Mouse (Mus musculus) urinary bladder, postnatal 25 days (tissue): ENCODE measurements around the gene Tcl1b4.
"Not testable (repeated sequence)": the region's sequence is repeated elsewhere in the genome, so short reads cannot be mapped to it uniquely, and the experiment has no call there.

Experiments
- DNase-seq: peaks from one replicate; pipeline ENCODE4 v3.0.0; 2022; ENCODE audit warnings: low spot score

The Tcl1b4 gene

DNA sequence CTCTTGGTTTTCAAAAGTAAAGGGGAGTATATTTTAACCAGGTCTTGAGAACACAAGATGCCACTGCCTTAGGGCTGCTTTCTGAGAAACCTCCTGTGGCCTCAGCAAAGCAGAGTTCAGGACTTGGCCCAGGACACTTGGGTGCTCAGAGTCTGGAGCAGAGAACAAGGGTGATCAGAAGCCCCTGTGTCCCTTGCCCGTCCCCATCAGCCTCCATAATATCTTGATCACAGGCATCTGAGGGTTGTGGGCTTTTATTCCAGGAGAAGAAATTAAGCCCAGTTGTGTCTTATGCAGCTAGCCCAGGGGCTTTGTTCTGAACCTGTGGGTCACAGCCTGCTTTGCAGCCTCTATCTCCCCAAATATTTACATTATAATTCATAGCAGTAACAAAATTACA is at the start of gene Tcl1b4:
Tcl1b4 (plus strand) TSS at position 301 of the 400 bp plus-strand sequence.
- not testable (repeated sequence) for DNase-seq

DNA sequence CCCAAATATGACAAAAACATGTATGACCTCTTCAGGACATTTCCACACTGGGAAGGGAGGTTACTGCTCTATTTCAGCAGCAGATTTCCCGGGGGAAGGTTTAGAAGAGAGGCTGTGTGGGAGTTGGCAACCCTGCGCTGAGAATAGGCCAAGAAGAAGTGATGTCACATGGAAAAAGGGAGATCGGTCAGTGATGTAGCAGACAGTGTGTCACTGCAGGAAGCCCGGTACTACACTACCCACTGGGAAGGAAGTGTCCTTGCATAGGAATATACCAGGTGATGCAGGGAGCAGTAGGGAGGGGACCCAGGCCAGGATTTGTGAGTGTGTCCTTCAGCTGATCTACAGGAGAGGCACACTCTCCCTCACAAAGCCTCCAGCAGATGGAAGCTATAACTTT is 46.5 kb upstream of the Tcl1b4 start:
- DNase-seq, result not testable (repeated sequence)

DNA sequence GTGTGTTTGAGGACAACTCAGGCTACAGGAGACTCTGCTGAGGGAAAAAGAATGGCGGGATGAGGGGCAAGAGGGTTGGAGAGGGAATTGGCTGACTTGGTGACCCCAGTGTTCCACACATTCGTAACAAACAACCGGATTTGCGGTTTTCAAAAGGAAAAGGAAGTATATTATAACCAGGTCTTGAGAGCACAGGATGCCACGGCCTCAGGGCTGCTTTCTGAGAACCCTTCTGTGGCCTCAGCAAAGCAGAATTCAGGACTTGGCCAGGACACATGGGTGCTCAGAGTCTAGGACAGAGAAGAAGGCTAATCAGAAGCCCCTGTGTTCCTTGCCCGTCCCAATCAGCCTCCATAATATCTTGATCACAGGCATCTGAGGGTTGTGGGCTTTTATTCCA is 42.9 kb upstream of the Tcl1b4 start:
- no peak for DNase-seq

DNA sequence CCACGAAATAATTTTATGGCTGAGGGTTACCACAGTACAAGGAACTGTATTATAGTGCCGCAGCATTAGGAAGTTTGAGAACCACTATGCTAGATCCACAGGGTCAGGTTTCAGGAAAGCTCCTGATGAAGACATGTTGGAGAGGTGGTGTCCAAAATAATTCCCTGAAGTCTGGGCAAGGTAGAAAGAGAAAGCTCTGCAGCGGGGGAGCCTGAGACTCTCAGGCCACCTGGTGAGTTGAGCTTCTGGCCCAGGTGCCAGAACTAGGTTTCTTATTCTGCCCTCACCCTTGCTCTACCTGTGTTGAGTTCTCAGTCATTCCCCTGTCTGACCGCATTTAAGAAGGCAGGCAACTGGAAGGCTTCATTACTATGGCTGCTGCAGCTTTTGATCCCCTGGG is 42.4 kb upstream of the Tcl1b4 start, which contains the start of gene Tcl1b1:
Tcl1b1 (plus strand) TSS at position 301 of the 400 bp plus-strand sequence.
- no peak for DNase-seq

DNA sequence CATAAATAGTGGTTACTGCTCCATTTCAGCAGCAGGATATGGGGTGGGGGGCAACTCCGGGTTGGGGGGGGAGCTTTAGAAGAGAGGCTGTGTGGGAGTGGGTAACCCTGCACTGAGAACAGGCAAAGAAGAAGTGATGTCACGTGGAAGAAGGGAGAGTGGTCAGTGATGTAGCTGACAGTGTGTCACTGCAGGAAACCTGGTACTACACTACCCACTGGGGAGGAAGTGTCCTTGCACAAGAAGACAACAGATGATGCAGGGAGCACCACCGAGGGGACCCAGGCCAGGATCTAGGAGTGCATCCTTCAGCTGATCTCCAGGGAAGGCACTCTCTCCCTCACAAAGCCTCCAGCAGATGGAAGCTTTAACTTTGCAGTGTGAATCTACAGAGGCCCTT is 35.0 kb upstream of the Tcl1b4 start:
- DNase-seq, result no peak

DNA sequence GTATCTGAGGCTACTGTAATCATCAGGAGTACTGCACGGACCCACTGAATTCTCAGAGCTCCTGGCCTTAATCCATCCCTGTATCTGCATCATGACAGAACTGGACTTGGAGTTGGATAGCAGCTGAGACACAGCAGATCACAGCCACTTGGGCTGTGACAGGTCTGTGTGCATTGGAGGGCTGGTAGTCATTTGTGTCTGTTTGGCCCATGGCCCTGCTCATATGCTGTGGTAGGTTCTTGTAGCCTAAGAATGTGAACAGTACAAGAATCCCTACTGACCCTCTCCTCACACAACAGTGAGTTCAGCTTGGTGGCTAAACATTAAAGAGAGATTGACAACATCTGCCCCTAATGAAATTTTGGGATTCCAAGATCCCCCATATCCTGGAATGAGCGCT is 28.4 kb upstream of the Tcl1b4 start:
- no peak for DNase-seq

DNA sequence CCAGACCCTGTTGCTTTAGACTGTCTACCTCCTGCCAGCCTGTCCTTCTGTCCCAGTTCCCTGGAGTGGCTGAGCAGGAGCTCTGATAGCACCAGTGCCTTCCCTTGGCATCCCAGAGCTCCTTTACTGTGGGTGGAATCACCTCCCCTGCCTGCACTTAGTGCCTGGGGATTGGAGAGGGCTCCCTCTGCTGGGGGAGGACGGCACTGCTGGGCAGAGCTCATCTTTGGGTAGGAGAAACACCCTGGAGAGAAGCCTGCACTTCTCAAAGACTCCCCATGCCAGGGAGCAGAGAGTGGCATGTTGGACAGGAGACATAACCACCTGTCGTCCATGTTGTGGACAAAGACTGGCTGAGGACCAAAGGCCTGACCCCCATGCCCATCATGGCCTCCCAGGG is 27.4 kb upstream of the Tcl1b4 start:
- DNase-seq, result peak; percentile 51

DNA sequence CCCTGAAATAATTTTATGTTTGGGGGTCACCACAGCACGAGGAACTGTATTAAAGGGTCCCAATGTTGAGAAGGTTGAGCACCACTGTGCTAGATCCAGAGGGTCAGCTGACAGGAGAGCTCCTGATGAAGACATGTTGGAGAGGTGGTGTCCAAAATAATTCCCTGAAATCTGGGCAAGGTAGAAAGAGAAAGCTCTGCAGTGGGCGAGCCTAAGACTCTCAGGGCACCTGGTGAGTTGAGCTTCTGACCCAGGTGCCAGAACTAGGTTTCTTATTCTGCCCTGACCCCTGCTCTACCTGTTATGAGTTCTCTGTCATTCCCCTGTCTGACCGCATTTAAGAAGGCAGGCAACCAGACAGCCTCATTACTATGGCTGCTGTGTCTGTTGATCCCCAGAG is 25.7 kb upstream of the Tcl1b4 start, which contains the start of gene Tcl1b5:
Tcl1b5 (plus strand) TSS at position 301 of the 400 bp plus-strand sequence.
- DNase-seq, result not testable (repeated sequence)

DNA sequence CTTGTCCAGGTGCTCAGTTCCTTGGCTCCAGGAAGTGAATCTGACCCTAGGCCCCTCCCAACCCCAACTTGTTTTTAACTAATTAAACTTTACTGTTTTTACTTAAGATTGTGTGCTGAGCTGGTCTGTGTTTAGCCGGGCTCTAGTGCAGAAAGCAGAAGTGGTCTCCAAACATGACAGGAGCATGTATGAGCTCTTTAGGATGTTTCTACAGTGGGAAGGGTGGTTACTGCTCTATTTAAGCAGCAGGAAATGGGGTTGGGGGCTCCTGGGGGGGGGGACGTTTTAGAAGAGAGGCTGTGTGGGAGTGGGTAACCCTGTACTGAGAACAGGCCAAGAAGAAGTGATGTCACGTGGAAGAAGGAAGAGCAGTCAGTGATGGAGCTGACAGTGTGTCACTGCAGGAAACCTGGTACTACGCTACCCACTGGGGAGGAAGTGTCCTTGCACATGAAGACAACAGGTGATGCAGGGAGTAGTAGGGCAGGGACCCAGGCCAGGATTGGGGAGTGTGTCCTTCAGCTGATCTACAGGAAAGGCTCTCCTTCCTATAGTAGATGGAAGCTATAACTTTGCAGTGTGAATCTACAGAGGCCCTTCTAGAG is 20.6 kb upstream of the Tcl1b4 start:
- DNase-seq, result not testable (repeated sequence)

DNA sequence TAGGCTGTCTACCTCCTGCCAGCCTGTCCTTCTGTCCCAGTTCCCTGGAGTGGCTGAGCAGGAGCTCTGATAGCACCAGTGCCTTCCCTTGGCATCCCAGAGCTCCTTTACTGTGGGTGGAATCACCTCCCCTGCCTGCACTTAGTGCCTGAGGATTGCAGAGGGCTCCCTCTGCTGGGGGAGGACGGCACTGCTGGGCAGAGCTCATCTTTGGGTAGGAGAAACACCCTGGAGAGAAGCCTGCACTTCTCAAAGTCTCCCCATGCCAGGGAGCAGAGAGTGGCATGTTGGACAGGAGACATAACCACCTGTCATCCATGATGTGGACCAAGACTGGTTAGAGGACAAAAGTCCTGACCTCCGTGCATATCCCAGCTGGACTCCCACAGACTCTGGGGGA is 12.8 kb upstream of the Tcl1b4 start:
- DNase-seq, result not testable (repeated sequence)

DNA sequence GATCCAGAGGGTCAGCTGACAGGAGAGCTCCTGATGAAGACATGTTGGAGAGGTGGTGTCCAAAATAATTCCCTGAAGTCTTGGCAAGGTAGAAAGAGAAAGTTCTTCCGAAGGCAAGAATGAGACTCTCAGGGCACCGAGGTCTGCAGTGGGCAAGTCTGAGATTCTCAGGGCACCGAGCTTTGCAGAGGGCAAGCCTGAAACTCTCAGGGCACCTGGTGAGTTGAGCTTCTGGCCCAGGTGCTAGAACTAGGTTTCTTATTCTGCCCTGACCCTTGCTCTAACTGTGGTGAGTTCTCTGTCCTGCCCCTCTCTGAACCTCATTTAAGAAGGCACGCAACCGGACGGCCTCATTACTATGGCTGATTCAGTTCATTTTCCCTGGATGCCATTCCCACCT is 11.0 kb upstream of the Tcl1b4 start, which contains the start of gene Tcl1b3:
Tcl1b3 (plus strand) TSS at position 301 of the 400 bp plus-strand sequence.
- not testable (repeated sequence) for DNase-seq

DNA sequence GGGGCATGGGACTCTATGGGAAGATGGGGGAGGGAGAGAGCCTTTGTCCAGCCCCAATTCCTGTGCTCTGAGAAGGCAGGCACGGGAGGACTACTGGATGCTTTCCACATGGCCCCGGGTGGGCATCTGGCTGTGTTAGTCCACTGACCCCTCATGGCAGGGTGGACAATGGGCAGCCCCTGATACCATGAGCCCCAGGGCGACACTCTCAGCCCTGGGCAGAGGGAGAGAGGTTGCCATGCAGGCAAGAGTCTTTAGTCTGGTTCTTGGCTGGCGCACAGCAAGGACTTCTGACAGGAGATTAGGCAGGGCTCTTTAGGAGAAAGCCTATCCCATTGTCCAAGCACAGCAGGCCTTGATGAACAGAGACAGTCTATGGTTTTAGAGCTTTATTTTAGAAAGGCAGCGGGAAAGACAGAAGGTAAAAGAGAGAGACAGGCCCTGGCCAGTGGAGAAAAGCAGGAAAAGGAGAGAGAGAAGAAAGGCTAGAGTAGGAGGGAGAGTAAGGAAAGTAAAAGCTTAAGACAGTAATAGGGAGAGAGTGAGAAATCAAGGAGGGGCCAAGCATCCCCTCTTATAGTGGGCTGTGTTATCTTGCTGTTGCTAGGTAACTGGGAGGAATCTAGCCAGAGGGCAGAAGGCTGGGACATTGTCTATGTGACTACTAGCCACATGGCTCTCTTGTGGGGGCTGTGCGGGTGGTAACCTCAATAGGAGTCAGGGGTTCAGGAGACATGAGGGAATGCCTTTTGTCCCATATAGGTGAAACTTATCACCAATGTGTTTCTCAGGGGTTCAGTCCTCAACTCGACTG is 1.9 kb upstream of the Tcl1b4 start:
- not testable (repeated sequence) for DNase-seq

DNA sequence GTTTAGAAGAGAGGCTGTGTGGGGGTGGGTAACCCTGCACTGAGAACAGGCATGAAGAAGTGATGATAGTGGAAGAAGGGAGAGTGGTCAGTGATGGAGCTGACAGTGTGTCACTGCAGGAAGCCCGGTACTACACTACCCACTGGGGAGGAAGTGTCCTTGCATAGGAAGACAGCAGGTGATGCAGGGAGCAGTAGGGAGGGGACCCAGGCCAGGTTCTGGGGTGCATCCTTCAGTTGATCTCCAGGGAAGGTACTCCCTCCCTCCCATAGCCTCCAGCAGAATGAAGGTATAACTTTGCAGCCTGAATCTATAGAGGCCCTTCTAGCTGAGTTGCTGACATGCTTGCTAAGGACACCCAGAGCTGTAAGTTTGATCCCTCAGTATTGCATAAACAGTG is 5.3 kb downstream of the Tcl1b4 start:
- DNase-seq, result no peak

DNA sequence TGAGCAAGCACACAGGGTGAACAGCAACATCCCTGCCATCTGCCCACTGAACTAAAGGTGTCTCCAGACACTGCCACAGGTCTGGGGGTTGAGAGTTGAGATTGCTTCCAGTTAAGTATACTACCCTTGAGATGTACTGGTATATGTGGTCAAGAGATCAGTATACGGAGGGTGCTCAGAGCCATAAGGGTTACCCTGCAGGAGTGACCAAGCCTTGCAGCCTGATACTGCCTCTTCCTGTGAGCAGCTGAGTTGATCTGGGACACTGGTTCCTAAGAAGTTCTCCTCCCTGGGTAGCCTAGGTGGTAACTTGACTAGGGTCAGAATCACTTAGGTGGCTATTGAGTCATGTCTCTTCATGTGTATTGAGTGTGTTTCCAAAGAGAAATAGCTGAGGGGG is 6.7 kb downstream of the Tcl1b4 start:
- no peak for DNase-seq

DNA sequence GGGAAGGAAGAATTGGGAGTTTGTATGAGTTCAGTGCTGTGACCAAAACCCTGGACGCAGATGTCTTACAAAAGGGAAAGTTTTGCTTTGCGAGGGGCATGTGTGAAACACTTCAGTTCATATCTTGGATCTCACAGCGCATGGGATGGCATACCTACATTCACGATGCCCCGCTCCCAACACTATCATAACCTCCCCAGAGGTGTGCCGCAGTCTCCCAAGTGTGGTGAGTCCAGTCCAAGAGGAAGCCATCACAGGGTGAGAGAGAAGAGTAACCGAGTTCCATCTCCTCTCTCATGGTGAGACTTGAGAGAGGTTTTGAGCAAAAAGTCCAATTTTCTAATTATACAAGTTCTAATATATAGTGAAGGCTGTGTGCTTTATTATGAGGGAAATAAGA is 7.5 kb downstream of the Tcl1b4 start:
- no peak for DNase-seq

DNA sequence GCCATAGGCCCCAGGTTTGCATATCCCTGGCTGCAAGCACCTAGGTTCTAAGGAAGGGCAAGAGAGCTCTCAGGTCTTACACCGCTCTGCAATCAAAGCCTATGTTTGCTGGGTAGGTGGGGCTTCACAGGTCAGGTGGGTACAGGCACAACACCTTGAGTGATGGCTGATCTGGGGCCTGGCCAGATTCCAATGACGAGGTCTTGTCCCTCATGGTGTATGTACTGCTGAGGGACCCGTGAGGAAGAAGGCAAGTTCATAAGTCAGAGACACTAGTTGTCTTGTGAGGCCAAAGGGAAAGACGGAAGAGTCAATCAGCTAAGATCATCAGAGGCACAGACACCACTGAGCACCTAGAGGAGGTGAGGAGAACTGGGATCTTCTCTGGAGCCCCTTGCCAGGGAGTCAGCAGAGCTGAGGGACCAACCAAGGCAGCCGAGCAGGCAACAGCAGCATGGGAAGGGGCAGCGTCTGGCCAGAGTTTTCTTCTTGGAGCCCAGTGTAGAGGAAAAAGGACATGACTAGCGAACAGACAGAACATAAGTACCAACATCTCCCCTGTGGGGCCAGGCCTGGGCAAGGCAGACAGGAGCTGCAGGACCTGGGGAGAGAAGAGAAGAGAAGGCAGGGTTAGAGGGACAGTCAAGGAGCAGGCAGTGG is 15.5 kb downstream of the Tcl1b4 start:
- DNase-seq, result no peak

DNA sequence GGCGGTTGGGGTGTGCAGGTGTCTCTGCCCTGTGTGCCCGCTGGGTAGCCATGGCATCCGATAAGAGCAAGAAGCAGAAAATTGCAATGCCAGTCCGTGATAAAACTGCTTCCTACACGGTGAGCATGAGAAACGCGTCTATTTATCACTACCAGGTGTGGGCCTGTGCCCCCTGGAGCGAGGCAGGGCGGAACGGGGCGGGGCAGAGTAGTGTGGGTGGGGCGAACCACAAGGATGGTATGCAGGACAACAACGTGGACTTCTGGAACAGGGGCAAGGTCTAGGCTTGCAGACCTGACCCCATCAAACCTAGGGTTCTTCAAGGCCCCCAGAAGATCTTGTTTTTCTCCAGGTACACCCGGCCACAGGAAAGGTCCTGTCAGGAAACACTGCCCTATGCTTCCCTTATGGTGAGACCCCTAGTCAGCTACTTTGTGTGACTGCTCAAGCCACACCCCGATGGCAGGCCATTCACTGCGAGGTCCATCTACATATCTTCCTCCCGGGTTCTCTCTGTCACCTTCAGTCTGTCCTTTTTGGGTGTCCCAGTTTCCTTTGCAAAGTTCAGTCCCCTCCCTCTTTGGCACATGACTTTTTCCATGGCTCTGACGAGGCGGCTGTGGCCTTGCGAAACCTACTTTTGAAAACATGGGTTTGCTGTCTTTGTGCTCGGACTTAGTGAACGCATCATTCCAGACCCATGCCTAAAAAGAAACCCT is 21.0 kb downstream of the Tcl1b4 start, which contains the start of gene Tcl1:
Tcl1 (minus strand) TSS at position 193 of the 719 bp plus-strand sequence.
- DNase-seq, result no peak

DNA sequence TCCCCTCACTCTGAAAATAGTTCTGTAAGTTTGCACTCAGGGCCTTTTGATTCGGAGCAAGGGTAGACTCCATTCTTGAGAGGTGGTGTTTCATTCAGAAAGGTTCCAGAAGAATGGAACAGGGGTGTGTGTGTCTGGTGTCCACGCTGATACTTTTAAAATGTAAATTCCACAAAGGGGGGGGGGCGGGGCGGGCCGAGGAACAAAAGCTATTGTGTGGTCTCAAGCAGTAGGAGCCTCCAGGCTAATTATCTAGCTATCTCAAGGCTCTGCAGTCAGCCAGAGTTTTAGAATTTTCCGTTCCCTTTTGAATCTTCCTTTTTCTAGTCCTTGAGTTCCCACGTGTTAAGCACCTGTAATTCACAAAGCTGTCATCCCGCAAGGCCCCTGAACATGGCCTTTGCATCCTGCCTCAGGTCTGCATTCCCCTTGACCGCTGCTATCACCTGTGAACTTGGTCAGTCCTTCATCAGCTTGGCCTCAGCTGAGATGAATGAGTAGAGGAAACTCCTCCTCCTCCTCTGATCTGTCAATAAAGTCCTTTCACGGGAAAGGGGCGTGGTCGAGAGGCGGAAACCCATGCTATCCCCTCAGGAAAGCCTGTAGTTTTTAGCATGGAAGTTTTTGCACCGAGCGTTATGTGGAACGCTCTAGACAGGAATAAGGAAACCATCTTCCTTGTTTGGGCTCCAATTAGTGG is 23.0 kb downstream of the Tcl1b4 start:
- DNase-seq, result no peak

DNA sequence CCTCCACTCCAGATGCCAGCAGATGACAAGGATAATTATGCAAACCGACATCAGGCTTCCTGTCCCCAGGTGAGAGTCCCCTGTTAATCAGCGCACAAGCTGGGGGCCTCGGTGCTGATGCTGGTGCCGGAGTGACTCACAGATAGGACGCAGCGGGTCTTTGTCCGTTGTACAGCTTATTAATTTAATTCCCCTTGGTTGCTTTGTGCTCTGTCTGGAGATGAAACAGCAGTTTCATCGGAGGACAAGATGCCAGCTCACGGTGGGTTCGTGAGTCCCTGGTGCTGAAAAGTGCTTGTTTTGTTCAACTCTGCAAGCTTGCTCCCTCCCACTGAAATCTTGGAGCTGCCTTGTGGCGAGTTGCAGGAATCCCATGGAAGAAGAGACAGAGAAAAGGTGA is 32.6 kb downstream of the Tcl1b4 start:
- no peak for DNase-seq

DNA sequence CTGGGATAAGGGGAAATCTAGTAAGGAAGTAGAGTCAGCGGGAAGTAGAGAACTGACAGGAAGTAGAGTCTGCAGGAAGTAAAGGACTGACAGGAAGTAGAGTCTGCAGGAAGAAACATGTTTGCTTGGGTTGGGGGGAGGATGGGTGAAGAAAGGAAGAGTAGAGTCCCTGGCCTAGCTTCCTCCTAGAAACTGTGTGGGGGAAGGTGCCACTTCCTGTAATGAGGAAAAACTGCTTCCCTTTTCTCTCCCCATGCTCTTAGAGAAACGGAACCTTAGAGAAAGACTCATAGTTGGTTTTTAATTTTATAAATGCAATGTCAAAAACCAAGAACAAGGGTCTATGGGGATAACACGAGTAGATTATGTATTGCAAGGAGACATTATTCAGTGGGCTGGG is 33.3 kb downstream of the Tcl1b4 start:
- no peak for DNase-seq

DNA sequence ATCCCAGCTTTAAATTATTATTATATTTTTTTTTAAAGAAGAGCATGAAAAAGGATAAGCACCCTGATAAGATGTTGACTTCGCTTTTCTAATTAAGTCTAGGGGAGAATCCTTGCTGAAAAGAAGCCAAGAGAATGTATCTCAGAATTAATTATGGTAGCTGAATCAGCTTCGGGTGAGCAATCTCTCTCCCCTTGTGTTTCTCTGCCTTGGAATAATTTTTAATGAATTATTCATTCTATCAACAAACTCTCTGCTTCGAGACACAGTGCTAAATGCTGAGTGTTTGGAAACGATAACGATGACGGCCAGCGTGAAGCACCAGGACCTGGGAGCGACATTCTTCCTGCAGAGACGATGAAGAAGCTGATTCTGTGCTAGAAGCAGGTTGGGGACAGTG is 37.3 kb downstream of the Tcl1b4 start:
- DNase-seq, result no peak
